ENCODE assay signal across 9 mouse cellular contexts in the genomic region with DNA sequence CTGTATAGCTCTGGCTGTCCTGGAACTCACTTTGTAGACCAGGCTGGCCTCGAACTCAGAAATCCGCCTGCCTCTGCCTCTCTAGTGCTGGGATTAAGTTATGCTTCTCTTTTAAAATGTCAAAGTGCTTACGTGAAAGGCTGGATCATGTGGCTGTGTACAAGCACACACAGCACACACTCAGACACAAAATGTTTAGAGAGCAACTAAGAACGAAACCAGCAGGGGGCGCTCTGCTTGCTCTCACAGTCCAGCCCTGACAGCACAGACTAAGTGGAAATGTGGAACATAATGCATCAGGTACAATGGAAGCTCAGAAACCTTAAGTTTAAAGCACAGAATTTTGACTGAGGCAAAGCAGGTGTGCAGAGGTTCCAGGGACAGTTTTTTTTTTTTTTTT. TPM values are rescaled to one million over a fixed set of nuclear protein-coding genes. Genes with fewer than 3 reads are reported as not detected.
DNase-seq lines count a peak whose midpoint lies in the region; ATAC-seq and TF ChIP-seq lines count a peak whose summit lies in the region.
"Had no signal": no experiment of that assay in that cellular context is flagged by ENCODE, and none has a peak within 500 bp of the region (broad histone marks: within the 10 kb centered on the region; RNA-seq: fewer than 3 reads in every experiment).

No protein-coding gene starts in this region.

- no peaks in the 10 kb centered on the region for H3K4me1 ChIP-seq in kidney, embryonic 14.5 days (ENCODE audit: control insufficient read depth, insufficient read depth, low read length)
- 0 out of 2 replicates have a peak, but pooled peaks cover 5% of the 10 kb centered on the region for H3K4me1 ChIP-seq in limb, embryonic 14.5 days (ENCODE audit: control insufficient read depth, insufficient read depth, low read length)
- 0 out of 2 replicates have a peak, but pooled peaks cover under 1% of the 10 kb centered on the region for H3K4me1 ChIP-seq in stomach, embryonic 15.5 days

- H3K9me3 ChIP-seq in kidney, embryonic 14.5 days (ENCODE audit: control insufficient read depth, low read length) = no peaks in the 10 kb centered on the region
- H3K9me3 ChIP-seq in limb, embryonic 14.5 days (ENCODE audit: control insufficient read depth, low read length) = no peaks in the 10 kb centered on the region
- no peaks in the 10 kb centered on the region for H3K9me3 ChIP-seq in stomach, embryonic 15.5 days
- H3K9me3 ChIP-seq: embryonic facial prominence, embryonic 13.5 days had no signal

- H3K4me3 ChIP-seq in kidney, embryonic 14.5 days (ENCODE audit: low read length) = no peak overlapping the region
- no peak overlapping the region for H3K4me3 ChIP-seq in limb, embryonic 14.5 days (replicated peaks; ENCODE audit: low read length)
- no peak overlapping the region for H3K4me3 ChIP-seq in stomach, embryonic 15.5 days (replicated peaks)
- H3K4me3 ChIP-seq: embryonic facial prominence, embryonic 13.5 days had no signal

- no peak overlapping the region for H3K4me2 ChIP-seq in kidney, embryonic 14.5 days (replicated peaks; ENCODE audit: low read depth, low read length)
- no peak overlapping the region for H3K4me2 ChIP-seq in limb, embryonic 14.5 days (replicated peaks; ENCODE audit: low read depth, low read length, severe bottlenecking)
- H3K4me2 ChIP-seq in stomach, embryonic 15.5 days = no peak overlapping the region
- H3K4me2 ChIP-seq: embryonic facial prominence, embryonic 13.5 days had no signal

- no peak overlapping the region for H3K9ac ChIP-seq in kidney, embryonic 14.5 days (ENCODE audit: low read depth, low read length)
- H3K9ac ChIP-seq in limb, embryonic 14.5 days (ENCODE audit: low read depth, low read length, severe bottlenecking) = no peak overlapping the region
- H3K9ac ChIP-seq in stomach, embryonic 15.5 days = no peak overlapping the region
- H3K9ac ChIP-seq: embryonic facial prominence, embryonic 13.5 days had no signal

- peak; percentile 59 for DNase-seq in 3134 (ENCODE audit: extremely low read depth, insufficient read length, low spot score)
- peak; percentile 96 for DNase-seq in ZHBTc4 (ENCODE audit: low read depth, low spot score)
- peak; percentile 62 for DNase-seq in gastrocnemius, postnatal 25 days
- DNase-seq in limb, embryonic 14.5 days (ENCODE audit: low spot score) = peak; percentile 88
- peak; percentile 97 for DNase-seq in naive thymus-derived CD4-positive, alpha-beta T cell, adult 2 months (ENCODE audit: low read depth)

- no peak overlapping the region for H3K27ac ChIP-seq in kidney, embryonic 14.5 days (ENCODE audit: low read depth, low read length)
- H3K27ac ChIP-seq in limb, embryonic 14.5 days (replicated peaks; ENCODE audit: low read depth, low read length) = no peak overlapping the region
- no peak overlapping the region for H3K27ac ChIP-seq in stomach, embryonic 15.5 days
- H3K27ac ChIP-seq: embryonic facial prominence, embryonic 13.5 days had no signal

- peak; percentile 70 for ATAC-seq in common myeloid progenitor, adult 5-6 weeks (replicated peaks; ENCODE audit: low read depth, poor library complexity, severe bottlenecking)
- ATAC-seq in kidney, embryonic 14.5 days (ENCODE audit: low FRiP score, low TSS enrichment) = peak; percentile 76
- 0 out of 2 replicates have a peak, but pooled peaks have one; percentile 61 for ATAC-seq in limb, embryonic 14.5 days (ENCODE audit: low FRiP score, low read depth)
- ATAC-seq in stomach, embryonic 15.5 days (ENCODE audit: insufficient read depth, low FRiP score, low read depth) = peak; percentile 59; the same call in 1 of the 2 replicates

- H3K36me3 ChIP-seq in kidney, embryonic 14.5 days (ENCODE audit: control insufficient read depth, insufficient read depth, low read length) = no peaks in the 10 kb centered on the region
- no peaks in the 10 kb centered on the region for H3K36me3 ChIP-seq in limb, embryonic 14.5 days (ENCODE audit: control insufficient read depth, insufficient read depth, low read length)
- H3K36me3 ChIP-seq in stomach, embryonic 15.5 days = no peaks in the 10 kb centered on the region
- H3K36me3 ChIP-seq: embryonic facial prominence, embryonic 13.5 days had no signal

- WGBS in kidney, embryonic 14.5 days = 15% methylated on average over 5 of the region's 5 CpGs
- 11% methylated on average over 5 of the region's 5 CpGs for WGBS in limb, embryonic 14.5 days
- 10% methylated on average over 5 of the region's 5 CpGs for WGBS in stomach, embryonic 15.5 days

- no peak for TF ChIP-seq POLR2A in limb, embryonic 14.5 days (IDR thresholded peaks at IDR 0.05; ENCODE audit: borderline replicate concordance, extremely low read depth, insufficient read depth, insufficient read length)

- no peaks in the 10 kb centered on the region for H3K27me3 ChIP-seq in kidney, embryonic 14.5 days (ENCODE audit: control insufficient read depth, insufficient read depth, low read length)
- no peaks in the 10 kb centered on the region for H3K27me3 ChIP-seq in limb, embryonic 14.5 days (ENCODE audit: control insufficient read depth, insufficient read depth, low read length)
- H3K27me3 ChIP-seq in stomach, embryonic 15.5 days (replicated peaks) = no peaks in the 10 kb centered on the region
- H3K27me3 ChIP-seq: embryonic facial prominence, embryonic 13.5 days had no signal

RNA-seq across cellular contexts. Expression of a gene that starts 2.4 kb away (rescaled TPM):
- 47.1 and 54.9 TPM in 2 replicates for total RNA-seq in common myeloid progenitor, adult 5-6 weeks (2017)
- total RNA-seq in gastrocnemius, postnatal 25 days (2021) = under 1 TPM; 0.72 to 0.99 TPM
- 12.3 and 15.8 TPM in 2 replicates for polyA plus RNA-seq in kidney, embryonic 14.5 days (2014; fragmentation: Nextera tagmentation; extraction: Ambion mirVana)
- polyA plus RNA-seq in limb, embryonic 14.5 days (2012; rRNA removed) = 13.1 and 13.8 TPM in 2 replicates
- 11.1 and 12.4 TPM in 2 replicates for polyA plus RNA-seq in limb, embryonic 14.5 days (2014; fragmentation: Nextera tagmentation; extraction: Ambion mirVana)
- polyA plus RNA-seq in stomach, embryonic 15.5 days (2015; fragmentation: Nextera tagmentation; extraction: Ambion mirVana) = 9.3 and 9.6 TPM in 2 replicates

RNA-seq across cellular contexts. Expression of a gene that starts 6.1 kb away (rescaled TPM):
- total RNA-seq in common myeloid progenitor, adult 5-6 weeks (2017) = 89.2 and 106 TPM in 2 replicates
- 1 to 10 TPM; 6.6 to 7.7 TPM for total RNA-seq in gastrocnemius, postnatal 25 days (2021)
- 36.9 and 48.2 TPM in 2 replicates for polyA plus RNA-seq in kidney, embryonic 14.5 days (2014; fragmentation: Nextera tagmentation; extraction: Ambion mirVana)
- 33.4 and 34.9 TPM in 2 replicates for polyA plus RNA-seq in limb, embryonic 14.5 days (2012; rRNA removed)
- polyA plus RNA-seq in limb, embryonic 14.5 days (2014; fragmentation: Nextera tagmentation; extraction: Ambion mirVana) = 44.1 and 45.6 TPM in 2 replicates
- 31.0 and 39.5 TPM in 2 replicates for polyA plus RNA-seq in stomach, embryonic 15.5 days (2015; fragmentation: Nextera tagmentation; extraction: Ambion mirVana)

RNA-seq across cellular contexts. Expression of a gene that starts 55.1 kb away (rescaled TPM):
- 9.3 and 11.6 TPM in 2 replicates for total RNA-seq in common myeloid progenitor, adult 5-6 weeks (2017)
- total RNA-seq in gastrocnemius, postnatal 25 days (2021) = 10 to 100 TPM; 16.3 to 21.5 TPM
- polyA plus RNA-seq in kidney, embryonic 14.5 days (2014; fragmentation: Nextera tagmentation; extraction: Ambion mirVana) = 33.5 and 36.5 TPM in 2 replicates
- 17.2 and 19.2 TPM in 2 replicates for polyA plus RNA-seq in limb, embryonic 14.5 days (2012; rRNA removed)
- 23.8 and 24.3 TPM in 2 replicates for polyA plus RNA-seq in limb, embryonic 14.5 days (2014; fragmentation: Nextera tagmentation; extraction: Ambion mirVana)
- polyA plus RNA-seq in stomach, embryonic 15.5 days (2015; fragmentation: Nextera tagmentation; extraction: Ambion mirVana) = 26.5 and 27.8 TPM in 2 replicates
